Mouse (Mus musculus): ENCODE results near the gene Zc3h12c. TPM values are rescaled to one million over a fixed set of nuclear protein-coding genes. Genes with fewer than 3 reads are reported as not detected.

Gene Zc3h12c
- polyA plus RNA-seq, 1 experiment from 2014 or later: 8.1 TPM

DNA sequence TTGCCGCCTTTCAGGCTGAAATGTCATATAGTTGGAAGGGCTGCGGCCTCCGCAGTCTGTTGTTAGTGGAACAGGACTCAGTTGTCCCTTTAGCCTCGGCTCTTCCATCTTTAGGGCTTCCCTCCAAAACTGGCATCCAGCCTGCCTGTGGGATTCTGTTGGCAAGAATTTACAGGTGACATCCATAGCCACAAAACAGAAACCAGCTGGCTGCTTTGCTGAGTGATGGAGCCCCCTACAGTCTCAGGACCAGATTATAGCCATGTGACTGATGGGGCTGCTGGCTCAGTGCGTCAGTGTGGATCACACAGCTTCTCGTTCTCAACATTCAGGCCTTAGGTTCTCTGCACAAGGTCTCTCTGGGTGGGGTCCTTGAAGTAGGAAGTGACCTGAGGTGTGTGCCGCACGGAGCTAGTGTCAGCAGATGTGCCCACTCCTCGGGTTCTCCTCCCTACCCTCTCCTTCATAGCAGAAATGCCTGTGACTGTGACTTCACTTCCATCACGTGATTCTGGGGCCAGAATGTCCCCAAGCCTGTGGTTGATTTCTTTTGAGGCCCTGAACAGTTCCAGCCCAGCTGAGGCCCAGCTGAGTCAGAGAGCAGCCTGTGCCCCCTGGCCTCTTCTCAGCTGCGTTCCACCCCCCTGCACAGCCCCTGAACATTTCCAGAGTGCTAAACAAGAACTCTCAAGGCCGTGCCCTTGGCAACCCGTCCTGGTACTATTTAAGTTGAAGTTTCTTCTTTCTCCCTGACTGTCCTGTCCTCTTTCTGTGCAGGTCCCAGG is 66.1 kb downstream of the Zc3h12c start:
- Histone ChIP-seq H3K4me2 (ENCODE audit: low read depth, low read length) (no peak overlapping the region), H3K27ac (ENCODE audit: low read depth, low read length) (no peak overlapping the region), H3K4me1 (ENCODE audit: control insufficient read depth, insufficient read depth, low read length) (no peaks in the 10 kb centered on the region), H3K27me3 (ENCODE audit: control insufficient read depth, insufficient read depth, low read length) (no peaks in the 10 kb centered on the region), H3K9ac (replicated peaks; ENCODE audit: low read depth, low read length) (no peak overlapping the region), H3K9me3 (ENCODE audit: control insufficient read depth, low read length) (no peaks in the 10 kb centered on the region), H3K36me3 (ENCODE audit: control insufficient read depth, insufficient read depth, low read length) (0 out of 2 replicates have a peak, but pooled peaks cover 3% of the 10 kb centered on the region), H3K4me3 (ENCODE audit: low read depth, low read length) (no peak overlapping the region)
- ATAC-seq (ENCODE audit: low read depth): no peak
- WGBS: 69% methylated on average over 13 of the region's 13 CpGs

DNA sequence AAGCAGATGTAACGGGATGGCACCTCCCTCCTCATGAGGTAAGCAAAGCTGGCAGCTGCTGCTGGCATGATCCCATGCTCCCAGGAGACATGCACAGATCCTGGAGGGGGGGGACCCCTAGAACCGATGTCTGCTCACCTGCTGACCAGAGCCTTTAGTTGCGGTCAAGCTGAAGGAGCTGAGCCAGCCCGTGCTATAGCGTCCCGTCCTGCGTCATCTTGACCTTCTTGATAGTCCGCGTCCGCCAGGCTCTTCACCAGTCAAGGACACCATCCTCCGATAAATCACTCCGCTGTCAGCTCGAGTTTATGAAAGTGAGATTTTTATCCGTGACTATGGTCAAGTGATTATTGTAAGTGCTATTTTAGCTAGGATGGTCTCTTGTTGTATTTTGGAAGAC is 67.9 kb downstream of the Zc3h12c start:
- no peak overlapping the region for H3K9ac ChIP-seq (replicated peaks; ENCODE audit: low read depth, low read length)
- no peak overlapping the region for H3K27ac ChIP-seq (ENCODE audit: low read depth, low read length)
- 0 out of 2 replicates have a peak, but pooled peaks cover 3% of the 10 kb centered on the region for H3K36me3 ChIP-seq (ENCODE audit: control insufficient read depth, insufficient read depth, low read length)
- H3K4me1 ChIP-seq (ENCODE audit: control insufficient read depth, insufficient read depth, low read length): no peaks in the 10 kb centered on the region
- H3K4me3 ChIP-seq (ENCODE audit: low read depth, low read length): no peak overlapping the region
- 90% methylated on average over 14 of the region's 14 CpGs for WGBS
- no peak overlapping the region for H3K4me2 ChIP-seq (ENCODE audit: low read depth, low read length)
- ATAC-seq (ENCODE audit: low read depth): no peak
- no peaks in the 10 kb centered on the region for H3K27me3 ChIP-seq (ENCODE audit: control insufficient read depth, insufficient read depth, low read length)
- no peaks in the 10 kb centered on the region for H3K9me3 ChIP-seq (ENCODE audit: control insufficient read depth, low read length)

- peak; percentile 66; the same call in 1 of the 2 replicates for ATAC-seq (ENCODE audit: low read depth)
- no peak overlapping the region for H3K4me3 ChIP-seq (ENCODE audit: low read depth, low read length)
- no peaks in the 10 kb centered on the region for H3K9me3 ChIP-seq (ENCODE audit: control insufficient read depth, low read length)
- no peak overlapping the region for H3K4me2 ChIP-seq (ENCODE audit: low read depth, low read length)
- WGBS: 2% methylated on average over 7 of the region's 7 CpGs
- no peak overlapping the region for H3K27ac ChIP-seq (ENCODE audit: low read depth, low read length)
- H3K27me3 ChIP-seq (ENCODE audit: control insufficient read depth, insufficient read depth, low read length): no peaks in the 10 kb centered on the region
- no peaks in the 10 kb centered on the region for H3K4me1 ChIP-seq (ENCODE audit: control insufficient read depth, insufficient read depth, low read length)
- no peak overlapping the region for H3K9ac ChIP-seq (replicated peaks; ENCODE audit: low read depth, low read length)
- H3K36me3 ChIP-seq (ENCODE audit: control insufficient read depth, insufficient read depth, low read length): 0 out of 2 replicates have a peak, but pooled peaks cover 3% of the 10 kb centered on the region
Observed at GRCm38 (mm10) chr9:52098600-52098999, 69.8 kb downstream of the Zc3h12c start.

GRCm38 (mm10) chr9:52097386-52097785 is 71.0 kb downstream of the Zc3h12c start:
- Histone ChIP-seq H3K4me1 (ENCODE audit: control insufficient read depth, insufficient read depth, low read length) (no peaks in the 10 kb centered on the region), H3K9ac (replicated peaks; ENCODE audit: low read depth, low read length) (no peak overlapping the region), H3K9me3 (ENCODE audit: control insufficient read depth, low read length) (no peaks in the 10 kb centered on the region), H3K4me2 (ENCODE audit: low read depth, low read length) (no peak overlapping the region), H3K4me3 (ENCODE audit: low read depth, low read length) (no peak overlapping the region), H3K27ac (ENCODE audit: low read depth, low read length) (no peak overlapping the region), H3K27me3 (ENCODE audit: control insufficient read depth, insufficient read depth, low read length) (no peaks in the 10 kb centered on the region), H3K36me3 (ENCODE audit: control insufficient read depth, insufficient read depth, low read length) (0 out of 2 replicates have a peak, but pooled peaks cover 3% of the 10 kb centered on the region)
- 11% methylated on average over 1 of the region's 1 CpGs for WGBS
- no peak for ATAC-seq (ENCODE audit: low read depth)

GRCm38 (mm10) chr9:52095666-52096065 is 72.7 kb downstream of the Zc3h12c start:
- 82% methylated on average over 3 of the region's 3 CpGs for WGBS
- Histone ChIP-seq H3K9ac (replicated peaks; ENCODE audit: low read depth, low read length) (no peak overlapping the region), H3K4me2 (ENCODE audit: low read depth, low read length) (no peak overlapping the region), H3K4me3 (ENCODE audit: low read depth, low read length) (no peak overlapping the region), H3K9me3 (ENCODE audit: control insufficient read depth, low read length) (no peaks in the 10 kb centered on the region), H3K36me3 (ENCODE audit: control insufficient read depth, insufficient read depth, low read length) (no peaks in the 10 kb centered on the region), H3K27me3 (ENCODE audit: control insufficient read depth, insufficient read depth, low read length) (no peaks in the 10 kb centered on the region), H3K4me1 (ENCODE audit: control insufficient read depth, insufficient read depth, low read length) (no peaks in the 10 kb centered on the region), H3K27ac (ENCODE audit: low read depth, low read length) (no peak overlapping the region)
- ATAC-seq (ENCODE audit: low read depth): no peak

- no peak for ATAC-seq (ENCODE audit: low read depth)
- no peak overlapping the region for H3K4me2 ChIP-seq (ENCODE audit: low read depth, low read length)
- WGBS: 90% methylated on average over 10 of the region's 10 CpGs
Observed at GRCm38 (mm10) chr9:52094471-52094980, 73.8 kb downstream of the Zc3h12c start.

GRCm38 (mm10) chr9:52094016-52094415 is 74.4 kb downstream of the Zc3h12c start:
- 89% methylated on average over 5 of the region's 5 CpGs for WGBS
- ATAC-seq (ENCODE audit: low read depth): no peak
- no peak overlapping the region for H3K4me3 ChIP-seq (ENCODE audit: low read depth, low read length)
- no peaks in the 10 kb centered on the region; the same call in 1 of the 2 replicates for H3K36me3 ChIP-seq (ENCODE audit: control insufficient read depth, insufficient read depth, low read length)
- no peaks in the 10 kb centered on the region for H3K4me1 ChIP-seq (ENCODE audit: control insufficient read depth, insufficient read depth, low read length)
- no peak overlapping the region for H3K27ac ChIP-seq (ENCODE audit: low read depth, low read length)
- no peak overlapping the region for H3K9ac ChIP-seq (replicated peaks; ENCODE audit: low read depth, low read length)
- H3K9me3 ChIP-seq (ENCODE audit: control insufficient read depth, low read length): no peaks in the 10 kb centered on the region
- H3K27me3 ChIP-seq (ENCODE audit: control insufficient read depth, insufficient read depth, low read length): no peaks in the 10 kb centered on the region
- no peak overlapping the region for H3K4me2 ChIP-seq (ENCODE audit: low read depth, low read length)

More at GRCm38 (mm10) chr9:52094471-52094980, 73.8 kb downstream of the Zc3h12c start:
- no peaks in the 10 kb centered on the region for H3K9me3 ChIP-seq (ENCODE audit: control insufficient read depth, low read length)
- H3K27ac ChIP-seq (ENCODE audit: low read depth, low read length): no peak overlapping the region
- no peak overlapping the region for H3K4me3 ChIP-seq (ENCODE audit: low read depth, low read length)
- H3K36me3 ChIP-seq (ENCODE audit: control insufficient read depth, insufficient read depth, low read length): no peaks in the 10 kb centered on the region; the same call in 1 of the 2 replicates
- H3K9ac ChIP-seq (replicated peaks; ENCODE audit: low read depth, low read length): no peak overlapping the region
- no peaks in the 10 kb centered on the region for H3K4me1 ChIP-seq (ENCODE audit: control insufficient read depth, insufficient read depth, low read length)
- no peaks in the 10 kb centered on the region for H3K27me3 ChIP-seq (ENCODE audit: control insufficient read depth, insufficient read depth, low read length)

DNA sequence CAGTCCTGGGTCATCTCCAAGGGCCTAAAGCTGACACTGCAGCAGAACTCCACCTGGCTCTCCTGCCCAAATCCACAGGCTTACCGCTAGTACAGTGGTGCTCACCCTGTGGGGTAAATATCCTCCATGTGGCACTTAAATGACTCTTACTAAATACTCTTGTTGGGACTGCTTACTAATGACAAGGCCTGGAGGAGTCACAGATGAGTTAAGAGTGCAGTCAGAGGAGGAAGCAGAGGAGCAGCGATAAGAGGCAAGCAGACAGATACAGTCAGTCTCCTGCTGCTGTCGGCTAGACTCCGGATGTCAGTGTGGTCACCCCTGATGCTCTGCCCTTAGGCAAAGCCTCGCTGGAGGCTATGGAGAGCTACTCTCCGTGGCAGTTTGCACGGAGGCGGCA is 75.3 kb downstream of the Zc3h12c start:
- Histone ChIP-seq H3K4me3 (ENCODE audit: low read depth, low read length) (no peak overlapping the region), H3K4me1 (ENCODE audit: control insufficient read depth, insufficient read depth, low read length) (no peaks in the 10 kb centered on the region), H3K36me3 (ENCODE audit: control insufficient read depth, insufficient read depth, low read length) (peaks cover under 1% of the 10 kb centered on the region; the same call in 1 of the 2 replicates), H3K27me3 (ENCODE audit: control insufficient read depth, insufficient read depth, low read length) (no peaks in the 10 kb centered on the region), H3K9ac (replicated peaks; ENCODE audit: low read depth, low read length) (no peak overlapping the region), H3K9me3 (ENCODE audit: control insufficient read depth, low read length) (no peaks in the 10 kb centered on the region), H3K4me2 (ENCODE audit: low read depth, low read length) (no peak overlapping the region), H3K27ac (ENCODE audit: low read depth, low read length) (no peak overlapping the region)
- WGBS: 67% methylated on average over 8 of the region's 8 CpGs
- no peak for ATAC-seq (ENCODE audit: low read depth)

- H3K4me3 ChIP-seq (ENCODE audit: low read depth, low read length): no peak overlapping the region
- no peak for ATAC-seq (ENCODE audit: low read depth)
- H3K27ac ChIP-seq (ENCODE audit: low read depth, low read length): no peak overlapping the region
- peaks cover 9% of the 10 kb centered on the region; the same call in 1 of the 2 replicates for H3K36me3 ChIP-seq (ENCODE audit: control insufficient read depth, insufficient read depth, low read length)
- no peak overlapping the region for H3K4me2 ChIP-seq (ENCODE audit: low read depth, low read length)
- H3K9ac ChIP-seq (replicated peaks; ENCODE audit: low read depth, low read length): no peak overlapping the region
- H3K27me3 ChIP-seq (ENCODE audit: control insufficient read depth, insufficient read depth, low read length): no peaks in the 10 kb centered on the region
- H3K4me1 ChIP-seq (ENCODE audit: control insufficient read depth, insufficient read depth, low read length): no peaks in the 10 kb centered on the region
- WGBS: 93% methylated on average over 5 of the region's 5 CpGs
- H3K9me3 ChIP-seq (ENCODE audit: control insufficient read depth, low read length): no peaks in the 10 kb centered on the region
Observed at GRCm38 (mm10) chr9:52092311-52092710, 76.1 kb downstream of the Zc3h12c start.
